Mouse (Mus musculus) midbrain, postnatal 0 days (tissue): Measurements from ENCODE around the gene Ghrhr. TPM values are rescaled to one million over a fixed set of nuclear protein-coding genes. Genes with fewer than 3 reads are reported as not detected.
A peak's percentile ranks its signal among the peaks of the same experiment; 100 is the strongest.

Source experiments
- ATAC-seq: fragments of 200-750 bp; cut with Nextera tagmentation; 2 replicates; pipeline ENCODE4 v1.8.0; 2017; ENCODE audit warnings: moderate number of reproducible peaks, mild to moderate bottlenecking, moderate TSS enrichment, moderate library complexity; ENCODE audit not compliant: low FRiP score
- DNase-seq: peaks from one replicate; pipeline ENCODE4 v3.0.0-alpha.2; 2015; ENCODE audit warnings: low spot score
- H3K27ac ChIP-seq: fragments of 300-500 bp; sonication (generic); 2 replicates; pipeline ENCODE4 v1.5.1; 2014; ENCODE audit warnings: low read depth, mild to moderate bottlenecking, low read length, mixed read lengths
- H3K27me3 ChIP-seq: fragments of 300-500 bp; sonication (generic); 2 replicates; pipeline ENCODE4 v1.6.1; 2014; ENCODE audit warnings: low read length, control low read depth, mixed read lengths; ENCODE audit not compliant: insufficient read depth
- H3K36me3 ChIP-seq: fragments of 300-500 bp; sonication (generic); 2 replicates; pipeline ENCODE4 v1.6.1; 2014; ENCODE audit warnings: low read length, control low read depth, mixed read lengths; ENCODE audit not compliant: insufficient read depth
- H3K4me1 ChIP-seq: fragments of 300-500 bp; sonication (generic); 2 replicates; pipeline ENCODE4 v1.6.1; 2014; ENCODE audit warnings: mild to moderate bottlenecking, control low read depth, antibody characterized with exemption, low read length, mixed read lengths; ENCODE audit not compliant: insufficient read depth
- H3K4me2 ChIP-seq: fragments of 300-500 bp; sonication (generic); 2 replicates; pipeline ENCODE4 v1.6.1; 2014; ENCODE audit warnings: low read depth, mild to moderate bottlenecking, low read length, mixed read lengths; ENCODE audit not compliant: poor library complexity, severe bottlenecking
- H3K4me3 ChIP-seq: fragments of 300-500 bp; sonication (generic); 2 replicates; pipeline ENCODE4 v1.5.1; 2014; ENCODE audit warnings: low read depth, mild to moderate bottlenecking, low read length, moderate library complexity
- H3K9ac ChIP-seq: fragments of 300-500 bp; sonication (generic); replicated peaks from 2 replicates; pipeline ENCODE4 v1.6.1; 2014; ENCODE audit warnings: mild to moderate bottlenecking, low read length, moderate library complexity, mixed read lengths; ENCODE audit not compliant: poor library complexity, severe bottlenecking
- H3K9me3 ChIP-seq: fragments of 300-500 bp; sonication (generic); 2 replicates; pipeline ENCODE4 v1.6.1; 2016; ENCODE audit warnings: low read length, control low read depth
- CTCF ChIP-seq: IDR thresholded peaks from 2 replicates; pipeline ENCODE4 v1.5.1; 2016; ENCODE audit warnings: antibody characterized with exemption, mild to moderate bottlenecking
- WGBS: fragments of 180-500 bp; shearing (Covaris S2); extraction: QIAGEN DNeasy Blood & Tissue Kit; methylation state at CpG from one replicate; pipeline ENCODE4 v1.1.7; 2014; 5-methylcytosine and 5-hydroxymethylcytosine counted together
- polyA plus RNA-seq: library from polyadenylated mRNA; unstranded; fragments of >200 nt; fragmentation: Nextera tagmentation; extraction: Ambion mirVana; gene quantifications from 2 replicates; pipeline ENCODE4 v1.2.1, GENCODE M21; 2015
- total RNA-seq: library from RNA; depleted of rRNA; stranded (reverse); fragments of >200 nt; gene quantifications from 2 replicates; pipeline ENCODE4 v1.2.3, GENCODE M21; 2014; rRNA removed

Ghrhr gene
- total RNA-seq (not detected in 2 replicates), polyA plus RNA-seq (not detected in 2 replicates)

DNA sequence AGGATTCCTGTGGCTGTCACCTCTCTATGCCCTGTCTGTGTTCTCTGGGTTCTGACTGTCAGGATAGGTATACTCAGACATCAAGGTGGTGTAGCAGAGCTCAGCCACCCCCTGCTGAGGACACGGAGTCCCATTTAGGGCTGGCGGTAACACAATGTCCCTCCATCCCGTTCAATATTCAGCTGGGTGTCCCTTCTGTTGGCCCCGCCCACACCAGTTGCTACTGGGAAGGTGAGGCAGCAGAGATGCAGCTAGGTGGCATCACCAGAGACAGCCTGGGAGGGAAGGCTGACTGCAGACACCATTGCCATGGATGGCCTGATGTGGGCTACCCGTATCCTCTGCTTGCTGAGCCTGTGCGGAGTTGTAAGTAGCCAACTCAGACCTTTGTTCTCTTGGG lies at the start of gene Ghrhr:
TSS of gene Ghrhr (plus strand) at position 220 of the 400 bp plus-strand sequence.
- WGBS: 78% methylated on average over 6 of the region's 6 CpGs
- Histone ChIP-seq H3K4me2 (no peak within 1 kb of the TSS), H3K36me3 (no peaks in the 10 kb centered on the region), H3K27me3 (no peaks in the 10 kb centered on the region), H3K4me3 (no peak within 1 kb of the TSS), H3K27ac (no peak within 1 kb of the TSS), H3K9ac (no peak within 1 kb of the TSS), H3K9me3 (no peaks in the 10 kb centered on the region), H3K4me1 (no peaks in the 10 kb centered on the region)
- ATAC-seq: no peak
- TF ChIP-seq CTCF: no peak
- no peak for DNase-seq

DNA sequence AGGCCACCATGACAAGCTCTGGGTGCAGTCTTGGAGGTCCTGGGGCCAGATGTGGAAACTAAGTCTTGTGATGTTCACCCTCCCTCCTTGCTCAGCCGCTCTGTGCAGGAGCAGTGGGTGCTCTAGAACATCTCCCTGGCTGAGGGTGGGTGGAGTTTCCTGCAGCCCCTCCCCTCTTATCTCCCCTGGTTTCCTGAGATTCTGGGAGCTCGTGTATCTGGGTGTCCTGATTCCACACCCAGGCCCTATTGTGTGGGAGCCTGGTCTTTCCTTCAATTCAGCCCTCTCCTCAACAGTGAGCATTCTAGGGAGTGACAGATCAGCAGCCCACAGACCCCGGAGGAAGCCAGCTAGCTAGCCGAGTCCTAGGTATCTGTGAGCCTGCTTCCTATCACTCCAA lies 49.8 kb upstream of the Ghrhr start:
- Histone ChIP-seq H3K27me3 (no peaks in the 10 kb centered on the region), H3K27ac (no peak overlapping the region), H3K9me3 (no peaks in the 10 kb centered on the region), H3K4me1 (peaks cover 2% of the 10 kb centered on the region; the same call in 1 of the 2 replicates), H3K36me3 (no peaks in the 10 kb centered on the region), H3K4me2 (no peak overlapping the region), H3K4me3 (no peak overlapping the region), H3K9ac (no peak overlapping the region)
- TF ChIP-seq CTCF: no peak
- ATAC-seq (no peak), DNase-seq (no peak)
- WGBS: 83% methylated on average over 4 of the region's 4 CpGs

DNA sequence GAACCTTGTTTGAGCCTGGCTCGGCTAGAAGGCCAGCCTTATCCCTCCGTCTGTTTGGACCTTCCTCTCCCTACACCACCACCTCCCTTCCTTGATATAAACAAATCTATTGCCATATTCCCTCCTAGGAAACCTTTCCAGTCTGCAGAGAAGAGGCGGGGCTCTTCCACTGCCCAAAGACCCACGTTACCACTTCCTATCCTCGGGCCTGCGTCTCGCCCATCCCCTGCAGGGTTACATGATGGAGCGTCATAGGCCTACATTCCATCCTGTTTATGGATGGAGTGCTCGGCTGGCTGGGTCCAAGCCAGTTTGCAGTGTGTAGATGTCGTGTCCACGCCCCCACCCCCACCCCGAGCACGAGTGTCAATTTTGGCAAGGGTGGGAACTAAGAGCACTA lies 48.8 kb upstream of the Ghrhr start:
- WGBS: 91% methylated on average over 13 of the region's 13 CpGs
- no peak overlapping the region for H3K4me2 ChIP-seq
- no peak for TF ChIP-seq CTCF
- no peaks in the 10 kb centered on the region for H3K9me3 ChIP-seq
- DNase-seq: no peak
- no peak for ATAC-seq
- H3K4me3 ChIP-seq: no peak overlapping the region
- H3K9ac ChIP-seq: no peak overlapping the region
- no peaks in the 10 kb centered on the region for H3K27me3 ChIP-seq
- no peaks in the 10 kb centered on the region for H3K36me3 ChIP-seq
- no peak overlapping the region for H3K27ac ChIP-seq
- peaks cover 2% of the 10 kb centered on the region; the same call in 1 of the 2 replicates for H3K4me1 ChIP-seq

DNA sequence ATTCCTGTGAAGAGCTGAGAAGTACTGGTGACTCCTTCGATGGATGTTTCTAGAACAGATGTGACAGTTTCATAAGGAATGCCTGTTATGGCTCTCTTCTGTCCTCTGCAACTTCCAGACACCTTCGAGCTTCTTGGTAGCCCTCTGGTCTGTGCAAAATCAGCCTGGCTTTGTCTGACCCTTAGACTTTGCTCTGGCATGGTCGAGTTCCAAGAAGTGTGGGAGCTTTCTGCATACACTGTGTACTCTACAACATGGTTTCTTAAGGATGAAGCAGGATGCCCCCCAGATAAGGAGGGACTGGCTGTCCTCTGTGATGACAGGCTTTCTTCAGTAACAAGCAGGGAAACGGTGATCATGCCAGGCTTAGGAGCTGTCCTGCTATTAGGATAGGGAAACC lies 47.9 kb upstream of the Ghrhr start:
- H3K9ac ChIP-seq: no peak overlapping the region
- H3K4me1 ChIP-seq: peaks cover 2% of the 10 kb centered on the region; the same call in 1 of the 2 replicates
- H3K27ac ChIP-seq: no peak overlapping the region
- no peaks in the 10 kb centered on the region for H3K36me3 ChIP-seq
- H3K4me2 ChIP-seq: no peak overlapping the region
- ATAC-seq: no peak
- TF ChIP-seq CTCF: no peak
- H3K27me3 ChIP-seq: no peaks in the 10 kb centered on the region
- 76% methylated on average over 4 of the region's 4 CpGs for WGBS
- no peaks in the 10 kb centered on the region for H3K9me3 ChIP-seq
- no peak for DNase-seq
- no peak overlapping the region for H3K4me3 ChIP-seq

DNA sequence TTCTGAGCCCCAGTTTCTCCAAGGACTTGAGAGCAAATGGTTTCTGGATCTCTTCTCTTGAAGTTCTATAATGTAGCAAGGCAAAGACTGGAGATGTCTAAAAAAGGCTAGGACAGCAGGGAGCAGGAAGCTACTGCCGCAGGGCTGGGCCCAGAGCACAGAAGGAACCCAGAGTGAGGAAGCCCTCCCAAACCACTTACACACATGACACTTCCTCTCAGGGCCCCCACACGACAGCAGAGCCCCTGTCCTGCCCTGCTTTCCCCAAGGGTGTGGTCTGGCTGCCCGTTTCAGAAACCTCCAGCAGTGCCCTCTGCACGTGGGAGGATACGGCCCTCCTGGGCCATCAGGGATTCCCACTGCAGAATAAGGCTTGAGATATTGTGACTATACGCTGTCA lies 44.8 kb upstream of the Ghrhr start:
- Histone ChIP-seq H3K27ac (no peak overlapping the region), H3K4me1 (peaks cover 5% of the 10 kb centered on the region), H3K27me3 (no peaks in the 10 kb centered on the region), H3K4me3 (no peak overlapping the region), H3K9me3 (no peaks in the 10 kb centered on the region), H3K4me2 (no peak overlapping the region), H3K9ac (no peak overlapping the region), H3K36me3 (no peaks in the 10 kb centered on the region)
- ATAC-seq: no peak
- no peak for DNase-seq
- TF ChIP-seq CTCF: no peak
- 71% methylated on average over 6 of the region's 6 CpGs for WGBS

DNA sequence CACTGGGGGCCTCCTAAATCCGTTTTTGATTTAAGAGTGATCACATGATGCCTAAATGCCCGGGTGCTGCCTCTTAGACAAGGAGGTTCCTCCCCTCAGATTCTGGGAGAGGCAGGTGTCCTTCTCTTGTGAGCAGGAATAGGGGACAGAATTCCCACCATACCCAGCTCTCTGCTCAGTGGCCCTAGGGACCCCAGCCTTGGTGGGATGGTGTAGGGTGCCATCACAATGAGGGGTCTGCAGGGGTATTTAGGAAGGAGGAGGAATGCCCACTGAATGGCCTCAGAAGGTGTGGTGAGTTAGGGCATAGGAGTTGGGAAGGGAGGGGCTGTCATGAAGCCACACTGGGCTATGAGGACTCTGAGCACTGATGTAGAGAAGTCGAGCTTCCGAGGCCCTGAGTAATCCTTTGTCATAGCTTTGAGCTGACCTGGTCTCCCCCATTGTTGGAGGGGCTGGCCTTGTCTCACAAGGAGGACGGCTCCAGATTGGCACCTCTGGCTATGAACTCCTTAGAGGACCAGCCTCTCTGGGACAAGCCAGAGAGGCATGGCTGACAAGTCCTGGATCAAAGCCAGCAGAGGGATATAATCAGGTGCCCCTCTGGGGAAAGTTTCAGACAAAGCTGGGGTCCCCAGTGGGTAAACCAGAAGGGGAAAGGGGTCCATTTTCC lies 43.9 kb upstream of the Ghrhr start:
- Histone ChIP-seq H3K4me2 (no peak overlapping the region), H3K9ac (no peak overlapping the region)

More for the DNA sequence above, 43.9 kb upstream of the Ghrhr start:
- Histone ChIP-seq H3K9me3 (no peaks in the 10 kb centered on the region), H3K36me3 (no peaks in the 10 kb centered on the region), H3K27me3 (no peaks in the 10 kb centered on the region), H3K27ac (no peak overlapping the region), H3K4me3 (no peak overlapping the region), H3K4me1 (peaks cover 6% of the 10 kb centered on the region)
- ATAC-seq (peak; percentile 7; the same call in 1 of the 2 replicates), DNase-seq (peak; percentile 55)
- TF ChIP-seq CTCF: no peak
- WGBS: 23% methylated on average over 5 of the region's 5 CpGs
